Mouse (Mus musculus): ENCODE data around the gene Ttc30a1.

The Ttc30a1 gene

DNA sequence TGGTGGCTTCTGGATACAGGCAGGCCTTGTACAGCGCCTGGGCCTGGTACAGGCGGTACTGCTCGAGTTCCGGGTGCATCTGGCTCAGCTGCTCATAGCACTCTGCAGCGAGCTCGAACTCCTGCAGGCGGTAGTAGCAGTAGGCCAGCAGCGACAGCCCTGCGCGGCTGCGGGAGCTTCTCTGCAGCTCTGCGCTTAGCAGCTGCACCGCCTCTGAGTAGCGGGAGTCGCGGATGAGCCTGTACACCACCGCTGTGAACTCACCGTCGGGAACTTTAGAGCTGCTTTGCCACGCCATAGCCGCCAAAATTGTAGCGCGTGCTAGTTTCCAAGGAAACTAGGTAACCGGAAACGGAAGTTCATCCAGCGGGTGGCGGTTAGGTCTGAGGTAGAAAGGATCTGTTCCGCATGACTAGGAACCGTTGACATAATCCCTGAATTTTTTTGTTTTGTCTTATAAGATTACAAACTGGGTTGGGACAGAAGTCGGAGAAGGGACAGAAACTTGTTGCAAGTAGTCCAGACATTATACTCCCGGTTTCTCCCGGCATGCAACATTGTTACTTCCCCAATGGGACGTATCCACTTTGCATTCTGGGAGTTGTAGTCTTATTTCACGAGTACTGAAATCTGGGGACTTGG lies at the start of gene Ttc30a1:
TSS of gene Ttc30a1 (minus strand) at position 528 of the 642 bp plus-strand sequence.
- CTCF ChIA-PET: interaction anchor here in 2 of 4 experiments (0.6 to 1.4 kb wide), 4 partner anchors 9 to 134 kb away, joined by 3 to 5 read pairs (median 4); no protein-coding TSS in a partner anchor
- POLR2A ChIA-PET: interaction anchor here in 2 of 4 experiments (0.6 to 1.4 kb wide), 6 partner anchors 12 to 324 kb away, joined by 3 to 4 read pairs (median 3); partner anchors contain the start of gene Ttc30b (in 1 of the 2)

- CTCF ChIA-PET: interaction anchor here (0.6 to 1.2 kb wide), 5 partner anchors 8 to 339 kb away, joined by 3 read pairs; no protein-coding TSS in a partner anchor
- POLR2A ChIA-PET: interaction anchor here in 3 of 4 experiments (0.5 to 2.2 kb wide), 9 partner anchors 9 to 371 kb away, joined by 3 to 7 read pairs (median 3); partner anchors contain the start of gene Hnrnpa3 (in 1 of the 3)
Observed at GRCm38 (mm10) chr2:76030080-76030479, 48.3 kb upstream of the Ttc30a1 start.

DNA sequence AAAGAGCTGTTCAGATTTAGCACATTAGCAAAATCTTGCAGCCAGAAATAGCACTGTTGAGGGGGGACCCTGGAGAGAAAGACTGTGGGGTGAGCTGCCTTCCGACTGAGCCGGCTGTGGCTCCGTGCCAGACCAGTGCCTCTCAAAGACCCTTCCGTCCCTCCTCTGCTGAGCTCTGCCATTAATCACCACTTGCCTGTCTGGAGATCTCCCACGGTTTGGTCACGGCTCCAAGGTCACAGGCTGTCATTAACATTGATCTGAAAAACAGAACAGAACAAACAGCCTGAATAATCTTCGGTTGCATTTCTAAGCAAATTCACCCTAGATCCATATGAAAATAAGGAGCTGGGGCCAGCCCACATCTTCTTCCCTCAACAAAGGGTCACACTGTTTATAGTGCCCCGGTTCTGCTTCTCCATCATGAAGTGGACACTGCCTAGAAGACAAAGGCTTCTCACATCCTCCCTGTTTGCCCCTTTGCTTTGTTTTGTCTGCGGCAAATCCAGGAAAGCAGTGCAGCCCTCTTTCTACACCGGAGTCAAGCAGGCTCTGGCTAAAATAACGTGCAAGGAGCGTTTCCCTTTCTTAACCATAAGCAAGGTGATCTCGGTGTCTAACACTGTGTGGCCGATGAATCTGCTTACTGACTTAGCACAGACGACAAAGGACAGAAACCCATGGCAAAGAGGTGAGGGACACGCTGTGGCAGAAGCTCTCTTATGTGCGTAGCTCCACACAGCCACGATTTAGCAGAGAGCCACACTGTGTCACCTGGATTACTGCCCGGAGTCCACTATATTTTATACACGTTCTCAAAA lies 47.5 kb upstream of the Ttc30a1 start:
- CTCF ChIA-PET: interaction anchor here in 2 of 4 experiments (0.6 to 1.2 kb wide), 4 partner anchors 38 to 421 kb away, joined by 3 to 4 read pairs (median 3); no protein-coding TSS in a partner anchor
- POLR2A ChIA-PET: interaction anchor here (0.6 to 2.2 kb wide), 10 partner anchors 8 to 370 kb away, joined by 3 to 7 read pairs (median 3); partner anchors contain the start of gene Hnrnpa3 (in 1 of the 4)

GRCm38 (mm10) chr2:76016890-76017289 lies 35.1 kb upstream of the Ttc30a1 start:
- POLR2A ChIA-PET: interaction anchor here in 1 of 4 experiments (1.0 to 1.5 kb wide), 3 partner anchors 11 to 15 kb away, joined by 3 to 7 read pairs (median 4); no protein-coding TSS in a partner anchor
- CTCF ChIA-PET: interaction anchor here in 1 of 4 experiments (1.1 kb wide), 1 partner anchor 15 kb away, joined by 3 read pairs; no protein-coding TSS in a partner anchor

GRCm38 (mm10) chr2:76016136-76016535 lies 34.4 kb upstream of the Ttc30a1 start:
- POLR2A ChIA-PET: interaction anchor here in 1 of 4 experiments (1.0 kb wide), 1 partner anchor 14 kb away, joined by 3 read pairs; no protein-coding TSS in a partner anchor

GRCm38 (mm10) chr2:76015460-76015859 lies 33.7 kb upstream of the Ttc30a1 start:
- CTCF ChIA-PET: interaction anchor here in 1 of 4 experiments (0.7 to 0.8 kb wide), 2 partner anchors 15 to 25 kb away, joined by 4 to 5 read pairs; no protein-coding TSS in a partner anchor
- POLR2A ChIA-PET: interaction anchor here in 1 of 4 experiments (0.6 to 0.7 kb wide), 2 partner anchors 14 to 417 kb away, joined by 3 read pairs; no protein-coding TSS in a partner anchor

More at GRCm38 (mm10) chr2:76016136-76016535, 34.4 kb upstream of the Ttc30a1 start:
- CTCF ChIA-PET: no interaction called here

- POLR2A ChIA-PET: no interaction called here
Observed at GRCm38 (mm10) chr2:76014659-76015058, 32.9 kb upstream of the Ttc30a1 start.

DNA sequence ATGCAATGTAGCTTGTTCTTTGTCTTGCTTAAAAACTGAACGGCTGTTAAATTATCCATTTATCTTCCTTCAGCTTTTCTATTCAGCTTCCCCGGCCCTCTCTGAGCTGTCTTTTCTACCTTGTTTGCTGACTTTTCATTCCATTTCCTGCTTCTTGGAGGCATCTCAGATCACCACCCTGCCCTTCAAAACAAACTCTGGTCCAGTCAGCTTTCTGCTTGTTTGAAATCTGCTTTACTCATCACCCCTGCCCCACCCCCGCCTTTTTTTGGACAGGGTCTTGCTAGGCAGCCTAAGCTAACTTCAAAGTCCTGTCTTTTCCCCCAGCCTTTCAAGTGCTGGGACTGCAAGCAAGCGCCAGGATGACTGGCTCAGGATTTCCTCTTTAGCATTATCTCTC lies 24.4 kb upstream of the Ttc30a1 start:
- ChIA-PET CTCF (interaction anchor here in 2 of 4 experiments (0.6 to 1.3 kb wide), 8 partner anchors 15 to 1302 kb away, joined by 3 read pairs; partner anchors contain the start of gene Hoxd8 (in 1 of the 2)), POLR2A (interaction anchor here in 3 of 4 experiments (1.0 to 2.4 kb wide), 9 partner anchors 11 to 341 kb away, joined by 3 to 10 read pairs (median 4); partner anchors contain the start of gene Nfe2l2 (in 1 of the 3))

More at GRCm38 (mm10) chr2:76014659-76015058, 32.9 kb upstream of the Ttc30a1 start:
- CTCF ChIA-PET: no interaction called here

DNA sequence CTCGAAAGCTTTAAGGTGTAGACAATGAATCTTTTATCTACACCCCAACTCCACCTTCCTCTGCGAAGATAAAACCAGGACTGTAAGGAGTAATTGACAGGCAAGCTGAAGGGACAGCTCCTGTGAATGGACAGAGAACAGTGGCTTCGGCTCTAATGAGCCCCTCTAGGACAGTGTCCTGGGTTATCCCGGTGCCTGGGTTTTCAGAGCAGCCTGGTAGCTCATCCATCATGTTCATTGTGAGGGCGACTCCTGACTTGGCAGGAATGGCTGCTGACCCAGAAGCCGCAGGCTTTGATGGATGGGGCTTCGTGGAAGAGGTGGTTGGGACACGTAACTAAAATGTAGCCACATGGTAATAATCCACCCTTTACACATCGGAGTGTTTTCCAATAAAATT lies 21.1 kb upstream of the Ttc30a1 start:
- CTCF ChIA-PET: interaction anchor here in 2 of 4 experiments (0.6 to 4.2 kb wide), 3 partner anchors 8 to 156 kb away, joined by 3 to 38 read pairs (median 9); no protein-coding TSS in a partner anchor

DNA sequence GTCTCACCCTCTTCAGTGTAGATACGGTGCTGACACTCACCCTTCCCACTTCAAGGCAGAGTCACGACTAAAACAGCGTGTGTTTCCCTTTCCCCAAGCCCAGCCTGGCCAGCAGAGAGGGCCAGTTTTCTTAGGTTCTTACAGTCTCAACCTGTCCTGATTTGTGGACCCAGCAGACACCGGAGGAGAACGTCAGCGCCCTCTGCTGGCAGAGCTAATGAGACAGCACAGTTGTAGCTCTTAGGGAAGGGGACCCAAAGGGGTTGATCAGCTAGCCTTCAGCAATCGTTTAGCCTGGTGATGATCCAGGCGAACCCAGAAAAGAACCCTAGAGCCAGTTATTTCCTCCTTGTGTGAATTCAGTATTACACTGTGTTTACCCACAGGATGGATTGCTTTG lies 19.6 kb upstream of the Ttc30a1 start:
- POLR2A ChIA-PET: interaction anchor here in 3 of 4 experiments (0.6 to 2.9 kb wide), 12 partner anchors 8 to 139 kb away, joined by 3 to 11 read pairs (median 4); no protein-coding TSS in a partner anchor
- CTCF ChIA-PET: interaction anchor here (0.5 to 4.2 kb wide), 23 partner anchors 9 to 205 kb away, joined by 3 to 38 read pairs (median 3); no protein-coding TSS in a partner anchor

More for the DNA sequence above, 21.1 kb upstream of the Ttc30a1 start:
- POLR2A ChIA-PET: interaction anchor here in 1 of 4 experiments (1.2 kb wide), 1 partner anchor 26 kb away, joined by 3 read pairs; no protein-coding TSS in a partner anchor

DNA sequence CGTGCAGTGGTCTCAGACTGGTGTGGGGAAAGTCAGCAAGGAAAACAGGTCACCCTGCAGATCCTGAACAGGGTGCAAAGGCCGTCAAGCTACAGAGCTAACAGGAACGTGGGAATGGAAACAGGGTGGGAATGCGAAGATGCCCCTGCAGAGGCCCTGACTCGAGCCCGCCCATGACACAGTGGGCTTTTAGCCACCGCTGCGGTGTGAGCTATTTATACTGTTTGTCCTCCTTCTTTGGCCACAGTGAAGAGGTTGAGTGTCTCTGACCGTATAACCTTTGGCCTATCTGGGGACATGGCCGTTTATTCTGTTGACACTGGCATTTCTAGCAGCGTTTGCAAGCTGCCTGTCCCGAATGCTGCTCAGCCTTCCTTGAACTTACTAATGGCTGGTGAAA lies 17.9 kb upstream of the Ttc30a1 start:
- CTCF ChIA-PET: interaction anchor here (0.6 to 4.2 kb wide), 7 partner anchors 7 to 115 kb away, joined by 3 to 38 read pairs (median 9); no protein-coding TSS in a partner anchor

GRCm38 (mm10) chr2:75998692-75999091 lies 16.9 kb upstream of the Ttc30a1 start:
- POLR2A ChIA-PET: interaction anchor here in 2 of 4 experiments (0.8 to 2.8 kb wide), 6 partner anchors 10 to 294 kb away, joined by 3 to 8 read pairs (median 3); partner anchors contain the start of gene Nfe2l2 (in 1 of the 2)
- CTCF ChIA-PET: interaction anchor here in 3 of 4 experiments (0.7 to 3.7 kb wide), 4 partner anchors 13 to 116 kb away, joined by 3 to 10 read pairs (median 6); no protein-coding TSS in a partner anchor

More for the DNA sequence above, 17.9 kb upstream of the Ttc30a1 start:
- POLR2A ChIA-PET: interaction anchor here in 2 of 4 experiments (1.5 to 2.9 kb wide), 4 partner anchors 8 to 63 kb away, joined by 3 to 11 read pairs (median 5); no protein-coding TSS in a partner anchor

DNA sequence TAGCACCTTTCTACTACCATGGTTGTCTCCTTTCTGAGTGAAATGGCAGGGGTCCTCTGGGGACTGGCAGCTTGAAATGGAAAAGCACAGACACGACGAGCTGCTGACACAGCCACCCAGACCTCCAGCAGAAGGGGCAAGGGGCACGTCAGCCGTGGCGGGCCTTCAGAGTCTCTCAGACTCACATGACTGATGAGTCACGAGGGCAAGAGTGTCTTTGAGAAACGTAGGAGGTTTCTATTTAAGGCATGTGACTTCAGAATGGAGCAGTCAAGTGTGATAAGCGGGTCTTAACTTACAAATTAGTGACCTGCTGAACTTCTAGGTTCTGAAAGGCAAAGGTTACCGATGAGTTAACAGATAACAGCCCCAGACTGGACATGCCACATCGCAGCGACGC lies 16.0 kb upstream of the Ttc30a1 start:
- ChIA-PET CTCF (interaction anchor here in 2 of 4 experiments (1.3 to 1.5 kb wide), 2 partner anchors 70 to 118 kb away, joined by 4 to 5 read pairs; no protein-coding TSS in a partner anchor), POLR2A (interaction anchor here in 2 of 4 experiments (1.4 to 2.8 kb wide), 4 partner anchors 9 to 293 kb away, joined by 3 to 8 read pairs (median 5); partner anchors contain the start of gene Nfe2l2 (in 1 of the 2))

GRCm38 (mm10) chr2:75994841-75995240 lies 13.1 kb upstream of the Ttc30a1 start:
- POLR2A ChIA-PET: interaction anchor here in 1 of 4 experiments (0.7 kb wide), 1 partner anchor 16 kb away, joined by 3 read pairs; no protein-coding TSS in a partner anchor

DNA sequence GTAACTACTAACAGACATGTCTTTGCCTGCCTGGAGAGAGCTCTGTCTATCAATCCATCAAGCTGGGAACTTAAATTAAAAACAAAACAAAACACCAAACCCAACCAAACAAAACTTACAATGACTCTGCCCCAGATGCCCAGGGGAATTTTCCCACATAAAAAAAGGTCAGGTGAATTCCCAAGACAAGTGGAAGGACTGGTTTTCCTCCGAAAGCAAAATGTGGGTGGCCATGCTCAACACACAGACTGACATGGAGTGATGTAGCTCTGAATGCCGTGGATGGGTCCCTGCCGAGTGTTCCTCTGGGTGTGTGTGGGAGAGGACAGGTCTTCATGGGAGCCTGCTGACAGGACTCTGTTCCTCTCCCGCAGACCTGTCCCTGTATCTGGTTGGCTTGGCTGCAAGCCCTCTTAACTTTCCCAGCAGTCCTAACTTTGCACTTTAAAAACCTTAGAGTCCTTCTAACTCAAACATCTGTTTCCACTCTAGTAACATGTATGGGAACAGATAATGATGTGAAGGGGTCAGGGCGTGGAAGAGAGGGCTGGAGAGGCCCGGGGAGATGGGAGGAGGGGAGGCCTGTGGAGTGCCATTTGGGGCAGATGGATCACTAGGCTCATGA lies 9.9 kb upstream of the Ttc30a1 start:
- CTCF ChIA-PET: interaction anchor here in 3 of 4 experiments (1.0 to 4.5 kb wide), 7 partner anchors 9 to 124 kb away, joined by 3 to 38 read pairs (median 9); no protein-coding TSS in a partner anchor

More at GRCm38 (mm10) chr2:75994841-75995240, 13.1 kb upstream of the Ttc30a1 start:
- CTCF ChIA-PET: interaction anchor here in 1 of 4 experiments (4.5 kb wide), 1 partner anchor 7 kb away, joined by 38 read pairs; no protein-coding TSS in a partner anchor

GRCm38 (mm10) chr2:75990885-75991539 lies 9.2 kb upstream of the Ttc30a1 start:
- ChIA-PET POLR2A (interaction anchor here (0.5 to 3.3 kb wide), 23 partner anchors 9 to 383 kb away, joined by 3 to 12 read pairs (median 4); partner anchors contain the start of genes Nfe2l2 (in 2 of the 4) and Agps (in 1 of the 4)), CTCF (interaction anchor here (0.5 to 4.5 kb wide), 20 partner anchors 9 to 318 kb away, joined by 3 to 38 read pairs (median 5); partner anchors contain the start of gene Ttc30a1 (in 1 of the 4))

More for the DNA sequence above, 9.9 kb upstream of the Ttc30a1 start:
- POLR2A ChIA-PET: interaction anchor here (0.6 to 3.3 kb wide), 16 partner anchors 9 to 384 kb away, joined by 3 to 12 read pairs (median 4); partner anchors contain the start of gene Nfe2l2 (in 2 of the 4)

All from embryonic stem cell, embryonic (primary cell).